Mouse (Mus musculus): ENCODE measurements at regions not wholly inside any gene's neighbourhood (a gene's known extent, or its start where the extent isn't known, plus 50 kb on each side); places are given as distances from the start of the nearest gene placed in this dataset.

- ATAC-seq (ENCODE audit: insufficient number of reproducible peaks, low FRiP score, low TSS enrichment), result peak; percentile 91
Observed at GRCm38 (mm10) chr4:47979579-47980313, 65.2 kb upstream of the Nr4a3 start.

Data from cerebellum, adult (tissue).